Mouse (Mus musculus) G1E (cell line): ENCODE data around the gene Myod1. TPM values are rescaled to one million over a fixed set of nuclear protein-coding genes. Genes with fewer than 3 reads are reported as not detected.

ENCODE experiments used
- ATAC-seq: 2 replicates; pipeline ENCODE4 v1.8.0; 2016; ENCODE audit warnings: mild to moderate bottlenecking; ENCODE audit not compliant: insufficient number of reproducible peaks, poor library complexity, low FRiP score, severe bottlenecking; ENCODE audit errors: extremely low read depth
- DNase-seq: peaks from one replicate; pipeline ENCODE4 v3.0.0; 2012; ENCODE audit warnings: low spot score
- H3K27me3 ChIP-seq: 2 replicates; pipeline ENCODE4 v1.6.1; 2012; ENCODE audit warnings: mild to moderate bottlenecking, low read length, inconsistent platforms; ENCODE audit not compliant: insufficient read depth
- H3K36me3 ChIP-seq: replicated peaks from 2 replicates; pipeline ENCODE3; 2012; ENCODE audit warnings: mild to moderate bottlenecking, inconsistent platforms
- H3K4me1 ChIP-seq: 2 replicates; pipeline ENCODE4 v1.6.1; 2012; ENCODE audit warnings: low read depth, low read length, inconsistent platforms, mixed read lengths; ENCODE audit not compliant: insufficient read depth
- H3K4me3 ChIP-seq: 2 replicates; pipeline ENCODE4 v1.5.1; 2012; ENCODE audit warnings: low read depth, mild to moderate bottlenecking, inconsistent platforms, low read length, moderate library complexity, mixed read lengths
- H3K9me3 ChIP-seq: replicated peaks from 2 replicates; pipeline ENCODE4 v1.6.1; 2012; ENCODE audit warnings: inconsistent platforms
- CTCF ChIP-seq: IDR thresholded peaks from 2 replicates; pipeline ENCODE4 v1.5.1; 2012; ENCODE audit warnings: low read depth, low read length, inconsistent platforms, mixed read lengths
- GATA1 ChIP-seq: IDR thresholded peaks from 2 replicates; pipeline ENCODE4 v1.6.1; 2012; ENCODE audit warnings: borderline replicate concordance, low read length, inconsistent platforms, mixed read lengths
- GATA2 ChIP-seq: IDR thresholded peaks from 2 replicates; pipeline ENCODE4 v1.6.1; 2012; ENCODE audit warnings: low read depth, low read length, inconsistent platforms, borderline replicate concordance
- POLR2AphosphoS5 ChIP-seq: IDR thresholded peaks from 2 replicates; pipeline ENCODE4 v1.6.1; 2012; ENCODE audit warnings: low read depth, low read length, inconsistent platforms; ENCODE audit not compliant: insufficient replicate concordance
- TAL1 ChIP-seq: conservative IDR thresholded peaks from 2 replicates; pipeline ENCODE4 v1.6.1; 2012; ENCODE audit warnings: low read depth, low read length, inconsistent platforms, mixed read lengths
- polyA plus RNA-seq: library from polyadenylated mRNA; stranded (reverse); fragments of >175 nt; gene quantifications from 2 replicates; pipeline ENCODE4 v1.2.3, GENCODE M21; 2012
- total RNA-seq, 2 experiments: library from RNA; stranded (forward) in 1 of 2; stranded (reverse) in 1 of 2; fragments of 200-1000 nt in 1 of 2; fragments of >200 nt in 1 of 2; fragmentation: Nextera tagmentation in 1 of 2; gene quantifications; 2 replicates each; pipeline ENCODE4 v1.2.3; 2014 to 2017

The Myod1 gene
- total and polyA plus RNA-seq, 3 experiments, result 0.05 TPM; not detected in 2

DNA sequence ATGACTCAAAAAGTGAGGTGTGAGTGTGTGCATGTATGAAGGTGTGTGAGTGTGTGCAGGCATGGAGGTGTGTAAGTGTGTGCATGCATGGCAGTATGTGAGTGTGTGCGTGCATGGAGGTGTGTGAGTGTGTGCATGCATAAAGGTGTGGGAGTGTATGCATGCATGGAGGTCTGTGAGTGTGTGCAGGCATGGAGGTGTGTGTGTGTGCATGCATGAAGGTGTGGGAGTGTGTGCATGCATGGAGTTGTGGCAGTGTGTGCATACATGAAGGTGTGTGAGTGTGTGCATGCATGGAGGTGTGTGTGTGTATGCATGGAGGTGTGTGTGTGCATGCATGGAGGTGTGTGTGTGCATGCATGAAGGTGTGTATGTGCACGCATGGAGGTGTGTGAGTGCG, 11.2 kb downstream of the Myod1 start:
- ATAC-seq, result no peak
- Histone ChIP-seq H3K27me3 (peaks cover 7% of the 10 kb centered on the region), H3K9me3 (no peaks in the 10 kb centered on the region), H3K36me3 (no peaks in the 10 kb centered on the region), H3K4me1 (no peaks in the 10 kb centered on the region; the same call in 1 of the 2 replicates), H3K4me3 (peak overlapping the region; percentile 44; the same call in 1 of the 2 replicates)
- DNase-seq, result no peak
- TF ChIP-seq POLR2AphosphoS5 (peak; percentile 69; the same call in 1 of the 2 replicates), GATA1 (no peak), GATA2 (no peak)

DNA sequence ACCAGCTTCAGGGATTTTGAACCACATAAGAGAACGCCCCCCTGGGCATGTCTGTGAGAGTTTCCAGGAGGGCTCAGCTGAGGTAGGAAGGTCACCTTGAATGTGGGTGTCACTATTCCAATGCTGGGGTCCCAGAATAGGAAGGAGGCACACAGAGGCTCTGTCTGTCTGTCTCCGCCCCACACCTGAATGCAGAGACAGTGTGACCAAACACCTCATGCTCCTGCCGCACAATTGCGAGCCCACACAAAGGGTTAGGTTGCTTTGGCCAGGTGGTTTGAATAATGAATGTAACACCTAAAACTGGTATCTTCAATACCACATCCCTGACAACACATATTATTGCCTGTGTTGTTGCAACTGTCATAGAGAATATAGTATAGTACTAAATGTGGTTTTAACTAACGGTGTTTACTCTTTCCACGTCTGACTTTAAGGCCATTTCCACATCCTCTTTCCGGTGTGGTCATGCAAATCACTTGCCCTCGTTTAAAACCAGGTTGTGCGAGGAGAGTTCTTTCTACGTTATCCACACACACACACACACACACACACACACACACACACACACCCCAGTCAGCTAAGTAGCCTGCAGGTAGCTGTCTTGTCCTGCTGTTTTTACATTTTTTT, 13.3 kb downstream of the Myod1 start:
- no peak for TF ChIP-seq POLR2AphosphoS5
- no peak for TF ChIP-seq GATA1
- TF ChIP-seq CTCF, result no peak
- no peak for TF ChIP-seq TAL1
- no peak for TF ChIP-seq GATA2
- no peaks in the 10 kb centered on the region for H3K9me3 ChIP-seq
- H3K36me3 ChIP-seq, result no peaks in the 10 kb centered on the region
- H3K4me3 ChIP-seq, result no peak overlapping the region
- H3K4me1 ChIP-seq, result no peaks in the 10 kb centered on the region; the same call in 1 of the 2 replicates
- ATAC-seq, result no peak
- H3K27me3 ChIP-seq, result peaks cover 7% of the 10 kb centered on the region
- no peak for DNase-seq

DNA sequence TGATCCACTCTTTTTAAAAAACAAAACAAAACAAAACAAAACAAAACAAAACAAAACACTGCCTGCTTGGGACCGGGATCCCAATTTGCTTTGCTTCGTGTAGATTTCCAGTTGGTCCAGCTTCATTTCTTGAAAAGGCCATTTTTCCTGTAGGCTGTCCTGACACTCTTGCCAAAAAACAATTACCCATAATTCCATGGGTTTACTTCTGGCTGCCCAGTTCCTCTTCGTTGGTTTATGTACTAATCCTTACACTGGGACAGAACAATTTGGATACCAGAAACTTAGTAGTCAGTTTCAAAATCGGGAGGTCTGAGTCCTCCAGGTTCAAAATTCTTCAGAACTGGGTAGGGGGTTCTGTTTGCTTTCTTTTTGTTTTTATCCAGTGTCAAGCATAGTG, 14.0 kb downstream of the Myod1 start:
- H3K4me3 ChIP-seq, result no peak overlapping the region
- H3K36me3 ChIP-seq, result no peaks in the 10 kb centered on the region
- H3K9me3 ChIP-seq, result no peaks in the 10 kb centered on the region
- no peak for TF ChIP-seq GATA2
- TF ChIP-seq CTCF, result no peak
- TF ChIP-seq POLR2AphosphoS5, result no peak
- TF ChIP-seq GATA1, result no peak
- TF ChIP-seq TAL1, result no peak
- no peaks in the 10 kb centered on the region; the same call in 1 of the 2 replicates for H3K4me1 ChIP-seq
- ATAC-seq (no peak), DNase-seq (no peak)
- peaks cover 7% of the 10 kb centered on the region for H3K27me3 ChIP-seq

DNA sequence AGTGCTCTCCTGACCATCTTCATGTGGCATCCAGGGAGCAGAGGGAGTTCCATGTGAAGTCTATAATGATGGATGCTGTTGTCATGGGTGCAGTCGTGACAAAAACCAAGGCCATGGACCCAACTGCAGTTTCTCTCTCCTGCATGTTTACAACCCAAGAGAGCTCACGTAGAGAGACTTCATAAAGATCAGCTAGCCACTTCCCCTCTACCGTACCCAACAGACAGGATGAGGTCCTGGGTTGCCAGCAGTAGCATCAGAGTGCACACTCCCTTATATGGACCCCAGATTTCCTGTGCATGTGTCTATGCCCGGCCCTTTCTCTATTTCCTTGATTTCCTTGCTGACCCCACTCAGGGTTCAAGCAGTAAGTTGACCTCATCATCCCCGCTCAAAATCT, 15.4 kb downstream of the Myod1 start:
- ATAC-seq, result no peak

DNA sequence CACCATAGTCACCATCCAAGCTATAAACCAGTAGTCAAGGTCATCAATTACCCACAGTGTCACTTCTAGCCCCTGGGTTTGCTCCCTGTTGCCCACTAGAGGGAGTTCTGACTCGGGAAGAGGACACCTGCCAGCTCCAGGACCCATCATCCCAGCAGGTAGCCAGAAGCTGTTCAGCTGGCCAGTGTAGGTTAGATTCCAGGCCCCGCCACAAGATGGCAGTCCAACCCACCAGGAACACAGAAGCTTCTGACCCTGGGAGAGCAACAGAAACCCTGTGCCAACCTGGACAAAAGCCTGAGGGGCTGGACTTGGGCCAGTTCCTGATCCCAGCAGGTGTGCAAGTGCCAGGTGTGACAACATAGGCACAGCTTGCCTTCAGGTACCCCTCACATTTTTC, 16.8 kb downstream of the Myod1 start:
- TF ChIP-seq CTCF (peak; percentile 61), GATA1 (no peak), POLR2AphosphoS5 (no peak)
- Histone ChIP-seq H3K36me3 (no peaks in the 10 kb centered on the region), H3K27me3 (peaks cover 3% of the 10 kb centered on the region; the same call in 1 of the 2 replicates), H3K4me3 (no peak overlapping the region), H3K4me1 (no peaks in the 10 kb centered on the region), H3K9me3 (peaks cover 22% of the 10 kb centered on the region)
- ATAC-seq (0 out of 2 replicates have a peak, but pooled peaks have one; percentile 40), DNase-seq (peak; percentile 45)

More for the DNA sequence above, 15.4 kb downstream of the Myod1 start:
- no peak for TF ChIP-seq GATA1
- TF ChIP-seq TAL1, result no peak
- TF ChIP-seq POLR2AphosphoS5, result no peak
- TF ChIP-seq CTCF, result no peak
- TF ChIP-seq GATA2, result no peak
- peaks cover 4% of the 10 kb centered on the region for H3K27me3 ChIP-seq
- no peaks in the 10 kb centered on the region for H3K36me3 ChIP-seq
- DNase-seq, result no peak
- no peak overlapping the region for H3K4me3 ChIP-seq
- H3K4me1 ChIP-seq, result no peaks in the 10 kb centered on the region; the same call in 1 of the 2 replicates
- peaks cover 8% of the 10 kb centered on the region for H3K9me3 ChIP-seq

DNA sequence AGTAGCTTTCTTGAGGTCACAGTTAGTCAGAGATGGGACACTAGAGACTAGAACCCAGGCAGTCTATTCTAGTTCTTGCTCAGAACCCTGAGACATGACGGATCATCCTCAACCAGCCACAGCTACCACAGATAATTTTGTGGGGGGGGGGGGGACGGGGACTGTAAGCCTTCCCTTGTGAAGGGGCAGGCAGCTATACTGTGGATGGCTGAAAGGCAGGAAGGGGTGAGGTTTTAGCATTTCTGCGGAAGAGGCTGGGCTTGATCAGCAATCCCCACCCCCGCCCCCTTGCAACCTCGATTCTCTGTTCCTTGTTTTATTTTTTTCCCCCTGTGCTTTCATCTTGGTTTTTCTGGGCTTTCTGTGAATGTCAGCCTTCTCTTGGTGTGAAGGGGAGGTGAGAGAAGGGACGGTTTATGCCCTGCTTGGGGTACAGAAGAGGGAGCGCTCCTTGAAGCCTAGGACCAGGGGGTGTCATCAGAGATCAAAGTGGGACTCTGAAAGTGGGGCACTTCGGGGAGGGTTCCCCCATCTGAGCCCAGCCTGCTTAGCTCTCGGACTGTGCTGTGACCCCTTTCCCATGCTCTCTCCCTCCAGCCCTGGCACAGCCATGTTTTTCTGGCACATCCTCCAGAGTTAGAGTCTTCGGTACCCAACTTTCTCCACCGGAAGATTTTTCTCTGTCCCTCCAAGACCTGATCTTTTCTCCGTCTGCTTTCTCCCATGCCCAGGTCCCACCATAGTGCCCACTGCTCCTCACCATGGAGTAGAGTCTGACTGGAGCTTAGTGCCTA, 17.6 kb downstream of the Myod1 start:
- Histone ChIP-seq H3K27me3 (peaks cover 3% of the 10 kb centered on the region; the same call in 1 of the 2 replicates), H3K9me3 (peaks cover 23% of the 10 kb centered on the region), H3K36me3 (no peaks in the 10 kb centered on the region), H3K4me3 (no peak overlapping the region), H3K4me1 (no peaks in the 10 kb centered on the region)
- no peak for DNase-seq
- no peak for ATAC-seq
- TF ChIP-seq POLR2AphosphoS5, result no peak
- no peak for TF ChIP-seq GATA2
- no peak for TF ChIP-seq GATA1
- no peak for TF ChIP-seq CTCF
- TF ChIP-seq TAL1, result no peak
